Mouse (Mus musculus) activated CD4-positive, CD25-positive, alpha-beta regulatory T cell, adult 4 months (primary cell): Measurements from ENCODE around the gene Pimreg. TPM values are rescaled to one million over a fixed set of nuclear protein-coding genes. Genes with fewer than 3 reads are reported as not detected.

ENCODE experiments used
- ATAC-seq: one replicate; pipeline ENCODE4 v1.8.0; 2017
- polyA plus RNA-seq, 2 experiments: library from polyadenylated mRNA; unstranded; fragments of 100-300 nt; shearing (Covaris generic); gene quantifications; one replicate each; pipeline ENCODE4 v1.2.1; 2017

Pimreg gene
- polyA plus RNA-seq, 2 experiments from 2014 or later: 9.5 to 9.7 TPM

DNA sequence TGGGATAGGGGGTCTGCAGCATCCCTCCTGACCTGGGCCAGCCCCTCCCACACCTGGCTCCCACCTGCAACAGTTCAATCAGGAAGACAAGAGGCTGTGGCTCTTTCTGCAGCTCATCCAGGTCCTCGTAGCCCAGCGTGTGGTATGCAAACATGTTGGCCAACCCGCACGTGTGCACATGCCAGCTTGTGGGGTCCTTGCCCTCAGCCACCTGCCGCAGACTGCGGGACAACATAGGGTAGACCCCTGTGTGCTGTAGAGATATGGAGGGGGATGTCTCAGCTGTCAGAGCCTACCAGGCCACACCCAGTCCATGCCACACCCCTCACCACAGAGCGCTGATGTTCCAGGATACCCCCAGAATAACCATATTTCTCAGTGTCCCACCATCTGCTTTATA, 10.5 kb upstream of the Pimreg start:
- ATAC-seq: no peak

GRCm38 (mm10) chr11:72032091-72032490, 9.7 kb upstream of the Pimreg start:
- ATAC-seq: no peak

GRCm38 (mm10) chr11:72032589-72032988, 9.2 kb upstream of the Pimreg start:
- ATAC-seq: no peak

- no peak for ATAC-seq
These were observed 4.4 kb upstream of the Pimreg start, which contains the start of gene Aipl1 for GRCm38 (mm10) chr11:72037409-72037808. Aipl1 (minus strand) TSS chr11:72037509.

- no peak for ATAC-seq
These were observed 3.8 kb upstream of the Pimreg start for GRCm38 (mm10) chr11:72037996-72038395.

- no peak for ATAC-seq
These were observed 2.0 kb upstream of the Pimreg start for GRCm38 (mm10) chr11:72039599-72040386.

GRCm38 (mm10) chr11:72041290-72041767, 503 bp upstream of the Pimreg start:
- no peak for ATAC-seq

DNA sequence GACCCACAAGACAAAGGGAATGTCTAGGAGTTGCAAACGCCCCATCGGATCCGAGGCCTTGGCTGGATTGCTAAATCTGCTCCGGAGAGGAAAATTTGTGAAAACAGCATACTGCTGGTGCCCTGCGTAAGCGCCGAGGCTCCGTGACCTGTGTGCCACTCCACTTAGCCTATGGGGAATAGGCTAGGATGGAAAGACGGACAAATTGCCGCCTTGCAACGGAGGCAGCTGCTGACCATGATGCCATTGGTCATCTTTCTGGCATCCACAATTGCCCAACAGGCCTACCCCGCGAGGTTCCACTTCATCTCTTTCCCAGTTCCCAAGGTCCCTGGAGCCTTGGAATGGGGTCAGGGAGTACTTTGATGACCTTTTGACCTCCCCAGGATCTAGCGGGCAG, 799 bp downstream of the Pimreg start:
- no peak for ATAC-seq

DNA sequence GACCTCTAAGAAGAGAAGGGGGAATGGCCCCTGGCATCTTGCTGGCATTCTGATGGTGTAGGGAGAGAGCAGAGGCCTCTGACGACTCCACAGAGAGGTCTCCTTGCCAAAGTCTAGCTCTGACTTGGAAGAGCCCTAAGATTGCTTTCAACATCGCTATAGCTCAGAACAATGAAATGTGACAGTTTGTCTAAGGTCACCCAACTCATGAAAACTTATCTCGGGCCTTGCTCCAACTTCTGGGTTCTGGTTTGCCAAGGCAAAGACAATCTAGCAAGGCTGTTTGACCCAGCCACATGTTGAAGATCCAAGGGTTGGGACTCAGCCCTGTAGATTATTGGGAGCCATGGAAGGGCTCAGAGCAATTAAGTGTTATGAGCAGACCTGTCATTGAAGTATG, 2.4 kb downstream of the Pimreg start:
- no peak for ATAC-seq

DNA sequence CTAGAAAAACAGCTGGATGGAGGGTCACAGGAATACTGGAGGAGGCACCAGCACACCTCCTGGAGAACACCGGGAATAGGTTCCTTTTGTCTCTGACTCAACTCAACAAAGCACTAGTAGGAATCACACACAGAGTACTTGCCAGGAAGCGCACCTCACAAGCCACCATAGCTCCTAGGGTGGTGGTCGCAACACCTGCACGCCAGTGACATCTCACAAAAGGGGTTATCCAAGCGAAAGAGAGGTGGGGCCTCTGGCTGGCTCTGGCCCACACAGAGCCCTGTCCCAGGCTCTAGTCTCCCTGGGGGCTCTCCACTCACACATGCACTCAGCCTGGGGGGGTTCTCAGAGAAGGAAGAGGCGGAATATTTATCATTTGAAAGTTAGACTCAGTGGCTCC, 6.9 kb downstream of the Pimreg start:
- no peak for ATAC-seq

GRCm38 (mm10) chr11:72049171-72049759, 7.4 kb downstream of the Pimreg start:
- no peak for ATAC-seq

- no peak for ATAC-seq
These were observed 8.5 kb downstream of the Pimreg start for GRCm38 (mm10) chr11:72050168-72050894.

DNA sequence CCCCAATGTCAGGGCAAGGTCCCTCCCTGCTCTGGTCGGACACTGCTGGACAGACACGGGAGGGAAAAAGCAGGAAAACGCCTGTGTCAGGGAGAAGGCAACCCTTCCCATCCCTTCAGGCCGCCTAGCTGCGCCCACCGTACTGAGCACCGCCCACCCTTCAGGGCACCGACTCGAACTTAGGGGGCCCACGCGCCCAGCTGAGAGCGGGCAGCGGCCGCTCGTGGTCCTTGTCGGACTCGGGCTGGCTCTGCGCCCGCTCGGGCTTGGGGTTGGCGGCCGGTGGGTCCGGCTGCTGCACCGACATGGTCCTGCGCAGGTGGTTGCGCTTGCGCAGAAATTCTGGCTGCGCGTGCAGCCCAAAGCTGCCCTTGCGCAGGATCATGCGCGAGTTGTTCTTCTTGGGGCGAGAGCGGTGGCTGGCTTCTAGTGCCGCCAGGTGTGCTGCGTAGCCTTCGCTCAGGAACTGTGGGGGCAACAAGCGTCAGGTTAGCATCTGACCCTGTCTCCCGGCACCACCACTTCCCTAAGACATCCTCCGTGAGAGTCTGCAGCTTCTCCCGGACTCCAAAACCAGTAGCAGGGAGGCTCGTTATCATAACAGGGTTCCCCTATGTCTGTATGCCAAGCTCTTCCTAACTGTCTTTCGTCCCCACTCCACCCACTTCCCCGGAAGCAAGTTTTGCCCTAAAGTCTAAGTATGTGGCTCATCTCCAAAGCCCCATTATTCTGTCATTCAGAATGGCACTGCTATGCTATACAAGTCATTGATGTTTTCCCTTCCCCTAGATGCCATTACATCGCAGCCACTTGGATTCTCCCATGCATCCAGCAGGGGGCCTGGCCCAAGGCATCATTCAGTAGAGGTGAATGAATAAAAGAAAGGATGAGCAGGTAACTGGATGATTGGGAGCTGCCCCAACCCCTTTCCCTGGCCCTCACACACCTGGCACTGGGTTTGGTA, 9.3 kb downstream of the Pimreg start:
- ATAC-seq: no peak

- no peak for ATAC-seq
These were observed 10.4 kb downstream of the Pimreg start for GRCm38 (mm10) chr11:72052221-72052620.

DNA sequence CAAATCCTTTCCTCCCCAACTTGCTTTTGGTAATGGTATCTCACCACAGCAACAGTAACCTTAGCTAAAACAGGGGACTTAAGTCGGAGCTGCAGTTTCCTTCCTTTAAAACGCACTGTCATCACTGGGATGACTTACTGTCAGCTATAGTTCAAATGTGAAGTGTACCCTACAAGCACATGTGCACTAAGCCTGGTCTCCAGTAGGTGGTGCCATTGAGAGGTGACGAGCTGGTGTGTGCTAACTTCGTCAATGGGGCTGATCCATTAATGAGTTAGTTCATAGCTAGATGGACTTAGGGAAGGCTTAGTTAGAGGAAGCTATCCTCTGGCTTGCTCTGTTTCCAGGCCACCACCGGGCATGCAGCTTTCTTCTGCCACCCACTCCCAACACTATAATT, 10.8 kb downstream of the Pimreg start:
- ATAC-seq: no peak

DNA sequence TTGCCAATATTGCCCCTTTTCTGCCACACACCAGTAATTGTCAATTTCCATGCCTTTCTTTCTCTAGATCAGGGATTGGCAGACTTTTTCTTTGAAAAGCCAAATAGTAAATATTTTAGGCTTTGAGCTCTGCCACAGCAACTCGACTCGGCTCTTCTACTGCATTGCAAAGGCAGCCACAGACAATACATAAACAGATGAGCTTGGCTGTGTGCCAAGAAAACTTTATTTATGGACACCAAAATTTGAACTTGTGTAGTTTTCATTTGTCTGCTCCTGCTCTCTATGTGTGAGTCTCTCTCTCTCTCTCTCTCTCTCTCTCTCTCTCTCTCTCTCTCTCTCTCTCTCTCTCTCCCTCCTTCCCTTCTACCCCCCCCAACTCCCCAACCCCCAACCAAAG, 13.3 kb downstream of the Pimreg start:
- no peak for ATAC-seq

DNA sequence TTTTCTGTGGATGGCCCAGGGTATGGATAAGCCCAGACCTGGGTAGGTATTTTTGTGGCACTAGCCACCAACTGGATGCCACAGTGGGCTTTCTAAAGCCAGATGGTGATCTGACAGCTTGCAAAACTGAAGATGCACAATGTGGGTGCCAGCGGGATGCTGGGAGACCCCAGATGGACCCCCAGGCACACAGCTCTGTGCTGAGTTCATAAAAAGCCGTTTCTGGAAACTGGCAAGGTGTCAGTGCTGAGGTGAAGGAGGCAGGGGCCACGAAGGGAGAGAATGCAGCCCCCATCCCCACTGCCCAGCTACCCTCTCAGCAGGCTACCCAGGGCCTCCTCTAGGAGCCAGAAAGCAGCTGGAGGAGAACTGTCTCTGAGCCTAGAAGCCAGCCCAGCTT, 15.3 kb downstream of the Pimreg start:
- no peak for ATAC-seq

DNA sequence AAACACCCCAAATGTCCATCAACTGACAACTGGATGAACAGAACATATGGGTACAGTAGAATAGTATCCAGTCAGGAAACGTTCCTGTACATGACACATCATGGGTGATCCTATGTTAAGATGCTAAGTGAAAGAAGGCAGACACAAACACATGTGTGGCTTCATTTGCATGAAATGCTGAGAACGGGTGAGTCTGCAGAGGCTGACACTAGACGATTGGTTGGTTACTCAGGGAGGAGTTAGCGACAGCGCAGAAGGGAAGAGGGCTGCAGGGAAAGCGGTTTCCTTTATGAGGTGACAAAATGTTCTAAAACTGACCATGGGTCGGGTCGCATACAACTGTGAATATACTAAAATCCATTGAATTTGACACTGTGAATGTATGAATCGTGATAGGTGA, 18.6 kb downstream of the Pimreg start:
- ATAC-seq: no peak

DNA sequence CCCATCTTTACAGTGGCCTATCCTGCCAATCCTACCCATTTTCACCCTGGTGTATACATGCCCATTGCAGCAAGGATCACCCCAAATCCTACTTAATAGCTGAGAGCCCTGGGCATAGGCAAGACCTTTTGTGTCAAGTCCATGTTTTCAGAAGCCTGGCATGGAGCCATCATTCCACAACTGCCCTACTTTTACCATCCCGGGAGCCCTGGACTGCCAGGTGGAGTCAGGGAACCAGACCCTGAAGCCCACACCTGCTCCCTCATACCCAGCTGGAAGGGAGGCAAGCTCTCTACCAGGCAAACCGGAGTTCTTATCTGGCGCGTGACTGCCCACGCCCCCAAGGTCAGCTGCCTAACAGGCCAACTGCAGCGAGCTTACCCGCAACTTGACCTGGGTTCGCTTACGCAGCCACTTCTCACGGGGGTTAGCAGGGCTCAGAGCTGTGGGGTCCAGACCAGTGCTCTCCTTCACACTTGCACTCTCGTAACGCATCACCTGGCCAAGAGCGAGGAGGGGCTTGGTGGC, 19.3 kb downstream of the Pimreg start:
- no peak for ATAC-seq

GRCm38 (mm10) chr11:72064414-72064813, 22.6 kb downstream of the Pimreg start:
- ATAC-seq: no peak

DNA sequence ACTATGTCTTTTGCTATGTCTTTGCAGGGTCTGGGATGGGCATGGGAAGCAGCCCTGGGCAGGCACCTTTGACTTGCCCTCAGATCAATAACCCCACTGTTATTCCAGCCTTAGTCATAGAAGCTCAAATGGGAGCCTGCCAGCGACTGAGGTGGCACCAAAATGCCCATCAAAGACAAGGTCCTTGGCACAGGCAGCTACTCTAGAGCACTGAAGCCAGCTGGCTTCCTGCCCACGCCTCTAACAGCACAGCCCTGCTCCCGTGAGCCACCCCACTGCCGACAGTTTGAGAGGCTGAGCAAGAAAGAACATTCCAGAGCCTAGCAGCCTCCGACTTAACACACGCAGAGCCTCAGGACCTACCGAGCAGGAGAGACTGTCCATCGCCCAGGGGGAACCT, 23.3 kb downstream of the Pimreg start:
- no peak for ATAC-seq

GRCm38 (mm10) chr11:72066330-72066729, 24.5 kb downstream of the Pimreg start:
- no peak for ATAC-seq
